Mouse (Mus musculus): ENCODE data around the gene Traf3ip1.
A peak's percentile ranks its signal among the peaks of the same experiment; 100 is the strongest.

Gene Traf3ip1

DNA sequence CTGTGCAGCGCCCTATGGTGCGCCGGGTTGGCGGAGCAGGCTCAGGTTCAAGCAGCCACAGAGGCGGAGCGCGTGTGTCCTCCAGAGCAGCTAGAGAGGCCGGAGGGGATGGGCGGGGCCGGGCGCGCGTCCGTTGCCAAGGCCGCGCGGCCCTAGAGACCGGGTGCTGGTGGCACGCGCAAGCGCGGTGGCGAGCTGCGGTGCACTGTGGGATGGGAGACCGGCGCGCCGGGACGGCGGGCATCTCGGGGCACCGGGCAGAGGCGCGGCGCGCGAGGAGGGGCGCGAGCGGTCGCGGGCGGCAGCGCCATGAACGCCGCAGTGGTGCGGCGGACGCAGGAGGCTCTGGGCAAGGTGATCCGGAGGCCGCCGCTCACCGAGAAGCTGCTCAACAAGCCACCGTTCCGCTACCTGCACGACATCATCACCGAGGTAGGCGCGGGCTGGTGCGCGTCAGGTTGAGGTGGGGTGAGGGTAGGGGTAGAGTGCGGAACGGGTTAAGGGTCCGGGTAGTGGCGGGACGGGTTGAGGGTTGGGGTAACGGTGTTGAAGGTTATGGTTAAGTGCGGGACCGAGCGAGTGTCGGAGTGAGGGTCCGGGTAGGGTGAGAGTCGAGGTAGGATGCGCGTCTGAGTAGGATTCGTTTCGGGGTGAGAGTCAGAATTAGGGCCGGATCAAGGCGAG, at the start of gene Traf3ip1:
Traf3ip1 (plus strand) TSS at position 191 of the 684 bp plus-strand sequence.
- peak; percentile 94 for DNase-seq

DNA sequence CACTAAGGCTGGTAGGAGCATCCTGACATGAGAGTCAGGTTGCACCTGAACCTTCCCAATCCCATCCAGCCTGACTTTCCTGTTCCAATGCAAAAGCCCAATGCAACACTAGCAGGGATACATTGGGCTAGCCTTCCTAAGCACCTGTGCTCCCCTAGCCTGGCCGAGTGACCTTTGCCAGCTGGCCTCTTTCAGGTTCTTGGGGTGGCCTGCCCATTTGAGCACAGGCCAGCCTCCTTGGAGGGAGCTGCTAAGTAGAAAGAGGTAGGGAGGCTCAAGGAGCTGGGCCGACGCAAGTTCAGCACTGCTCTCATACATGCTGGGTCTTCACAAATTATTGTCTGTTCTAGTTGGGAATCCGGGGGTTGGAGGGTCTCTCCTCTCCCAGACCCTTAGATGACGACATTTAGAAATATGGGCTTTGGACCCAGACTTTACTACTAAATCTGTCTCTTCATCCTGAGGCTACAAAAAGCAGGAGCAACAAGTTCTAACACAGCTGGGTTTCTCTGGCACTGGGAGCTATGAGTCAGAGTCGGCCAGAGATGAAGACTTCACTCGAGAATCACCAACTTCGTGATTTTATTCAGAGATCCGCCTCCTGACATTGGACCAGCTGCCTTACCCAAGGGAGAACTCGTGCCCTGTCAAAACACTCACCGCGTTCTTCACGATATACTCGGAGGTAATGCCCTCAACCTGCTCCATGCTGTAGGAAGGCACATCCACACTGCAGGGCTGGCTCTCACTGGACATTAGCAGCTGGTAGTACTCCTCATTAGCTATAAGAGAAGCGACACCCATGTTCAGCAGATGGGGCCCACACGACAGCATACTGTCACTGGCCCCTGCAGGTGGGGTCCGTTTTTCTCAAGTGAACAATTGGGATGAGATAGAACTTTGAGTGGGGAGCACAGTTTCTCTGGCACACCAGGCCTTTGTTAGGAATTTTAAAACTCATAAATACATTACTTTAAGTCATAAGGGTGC, 49.3 kb upstream of the Traf3ip1 start:
- DNase-seq: no peak

DNA sequence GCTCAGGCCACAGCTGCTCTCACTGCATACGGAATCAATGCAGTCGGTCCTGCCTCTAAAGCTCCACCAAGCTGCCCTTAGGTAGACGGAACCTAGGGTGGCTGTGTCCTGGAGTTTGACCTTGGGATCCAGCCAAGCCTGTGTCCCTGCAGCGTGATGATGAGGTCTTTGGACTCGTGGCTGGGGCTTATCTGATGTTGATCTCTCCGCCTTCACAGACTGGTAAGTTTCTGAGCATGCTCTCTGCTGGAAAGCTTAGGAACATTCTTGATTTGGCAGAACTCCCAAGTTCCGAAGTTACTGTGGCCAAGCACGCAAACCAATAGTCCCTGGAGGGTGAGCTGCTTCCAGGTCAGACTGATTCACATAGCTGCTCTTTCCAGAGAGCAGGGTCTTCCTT, 48.4 kb upstream of the Traf3ip1 start:
- DNase-seq: peak; percentile 98

DNA sequence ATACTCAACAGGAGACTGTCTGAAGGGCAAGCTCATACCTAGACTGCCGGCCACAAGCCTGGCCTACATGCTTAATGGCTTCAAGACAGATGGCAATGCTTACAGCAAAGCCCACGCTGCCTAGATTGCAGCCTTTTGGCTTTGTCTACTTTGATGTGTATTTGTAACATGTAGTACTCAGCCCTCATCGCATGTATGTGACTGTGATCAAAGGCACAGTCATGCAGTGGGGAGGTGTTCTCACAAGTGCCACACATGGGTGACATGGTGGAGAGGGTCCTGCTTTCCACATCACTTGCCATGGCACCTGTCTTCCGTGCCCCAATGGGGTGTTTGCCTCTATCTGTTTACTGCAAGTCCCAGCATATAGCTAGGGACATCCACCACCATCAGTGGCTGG, 47.9 kb upstream of the Traf3ip1 start:
- no peak for DNase-seq

DNA sequence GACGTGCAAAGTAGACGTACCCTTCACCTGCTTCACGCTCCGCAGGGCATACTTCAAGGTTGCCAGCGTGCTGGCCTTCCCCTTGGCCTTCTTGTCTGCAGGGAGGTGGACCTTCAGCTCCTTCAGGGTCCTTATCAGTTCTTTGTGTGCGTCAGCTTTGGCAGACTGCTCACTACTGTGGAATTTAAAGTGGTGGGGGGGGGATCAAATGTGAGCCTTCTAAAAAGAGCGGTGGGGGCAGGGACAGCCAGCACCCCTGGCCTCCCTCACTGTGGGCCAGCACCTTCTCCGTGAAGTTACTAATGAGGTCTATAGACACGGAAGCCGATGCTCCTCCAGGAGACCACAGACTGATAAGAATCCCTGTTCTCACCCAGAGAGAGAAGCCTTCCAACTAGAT, 45.8 kb upstream of the Traf3ip1 start:
- no peak for DNase-seq

DNA sequence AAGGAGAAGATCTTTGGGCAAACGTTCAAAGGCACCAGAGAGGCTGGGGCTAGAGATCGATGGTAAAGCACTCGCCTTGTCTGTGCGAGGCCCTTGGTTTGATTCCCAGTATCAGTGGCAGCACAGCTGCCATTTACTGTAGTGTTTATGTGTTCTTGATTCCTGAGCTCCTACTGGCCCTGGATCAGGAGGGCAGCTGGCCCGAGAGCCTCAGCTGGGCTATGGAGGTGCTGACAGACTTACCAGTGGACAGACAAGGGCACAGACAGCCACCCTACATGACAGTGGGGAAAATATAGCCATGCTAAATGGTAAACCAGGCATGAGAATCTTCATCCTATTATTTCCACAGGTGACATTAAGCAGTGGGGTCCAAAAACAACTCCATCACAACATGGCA, 43.6 kb upstream of the Traf3ip1 start:
- no peak for DNase-seq

DNA sequence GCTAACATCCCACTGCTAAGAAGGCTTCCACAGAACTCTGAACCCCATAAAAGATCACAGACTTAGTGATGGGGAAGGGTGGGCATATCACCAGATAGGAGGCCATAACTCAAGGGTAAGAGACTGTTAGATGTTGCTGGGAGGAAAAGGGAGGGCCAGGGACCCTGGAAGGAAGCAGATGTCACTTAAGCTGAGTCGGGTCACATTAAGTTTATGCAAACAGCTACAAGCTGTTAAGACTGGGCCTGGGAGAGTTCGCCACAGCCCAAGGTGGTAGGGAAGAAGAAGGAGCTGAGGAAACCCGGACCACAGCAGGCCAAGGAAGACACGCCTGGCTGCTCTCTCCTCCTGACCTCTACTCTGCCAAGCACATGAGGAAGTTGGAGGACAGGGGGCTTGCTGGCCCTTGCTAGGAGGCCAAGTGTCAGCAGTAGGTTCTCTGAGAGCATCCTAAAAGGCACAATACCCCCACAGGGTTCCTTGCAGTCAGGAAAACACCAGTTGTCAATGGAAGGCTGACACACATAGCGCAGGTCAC, 42.8 kb upstream of the Traf3ip1 start:
- peak; percentile 55 for DNase-seq

DNA sequence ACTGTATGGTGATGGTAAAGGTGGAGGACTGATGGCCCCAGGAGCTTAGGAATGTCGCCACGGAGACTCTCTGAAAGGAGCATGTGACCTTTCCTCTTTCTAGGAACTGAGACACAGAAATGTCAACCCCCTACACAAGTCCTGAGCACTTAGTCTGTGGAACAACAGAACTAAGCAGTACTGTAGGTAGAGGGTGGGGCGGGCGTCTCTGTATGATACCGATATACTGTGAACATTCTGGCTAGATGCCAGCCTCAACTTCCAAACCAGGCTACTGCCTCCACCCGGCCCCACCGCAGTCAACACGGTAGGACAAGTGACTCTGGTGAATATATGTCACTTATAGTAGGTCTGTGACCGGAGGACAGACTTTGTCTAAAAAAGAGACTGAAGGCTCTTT, 40.5 kb upstream of the Traf3ip1 start:
- no peak for DNase-seq

DNA sequence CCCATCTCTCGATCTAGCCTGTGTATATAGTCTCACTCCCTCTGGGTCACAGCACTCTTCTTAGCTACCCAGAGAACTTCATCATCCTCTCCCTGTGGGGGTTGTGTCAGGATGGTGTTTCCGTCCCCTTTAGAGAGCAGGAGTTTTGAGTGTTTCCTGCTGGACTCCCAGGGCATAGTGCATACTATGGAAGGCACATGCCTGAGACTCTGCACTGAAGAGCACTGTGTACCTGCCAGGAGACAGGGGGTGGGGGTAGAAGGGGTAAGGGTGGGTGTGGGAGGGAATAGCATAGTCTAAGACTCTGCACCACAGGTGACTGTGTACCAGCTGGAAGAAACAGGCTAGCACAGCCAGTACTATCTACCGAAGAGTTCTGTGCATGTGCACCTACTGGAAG, 40.1 kb upstream of the Traf3ip1 start:
- peak; percentile 66 for DNase-seq

DNA sequence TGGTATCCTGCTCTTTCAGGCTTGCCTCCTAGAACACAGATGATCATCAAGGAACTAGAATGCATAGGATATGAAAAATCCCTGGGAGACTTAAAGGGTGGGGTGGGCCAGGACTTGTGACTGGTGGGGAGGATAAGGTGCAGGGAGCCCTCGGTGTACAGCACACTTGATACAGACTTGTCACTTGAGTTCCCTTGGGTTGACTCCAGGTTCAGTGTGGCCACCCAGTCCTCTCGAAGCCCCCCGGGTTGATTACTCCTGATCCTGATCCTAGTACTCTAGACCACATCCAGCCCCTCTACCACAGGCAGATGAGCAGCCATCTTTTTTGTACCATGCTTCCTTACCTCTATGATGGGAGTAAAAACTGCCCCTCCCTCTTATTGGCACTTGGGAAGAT, 39.5 kb upstream of the Traf3ip1 start:
- peak; percentile 31 for DNase-seq

DNA sequence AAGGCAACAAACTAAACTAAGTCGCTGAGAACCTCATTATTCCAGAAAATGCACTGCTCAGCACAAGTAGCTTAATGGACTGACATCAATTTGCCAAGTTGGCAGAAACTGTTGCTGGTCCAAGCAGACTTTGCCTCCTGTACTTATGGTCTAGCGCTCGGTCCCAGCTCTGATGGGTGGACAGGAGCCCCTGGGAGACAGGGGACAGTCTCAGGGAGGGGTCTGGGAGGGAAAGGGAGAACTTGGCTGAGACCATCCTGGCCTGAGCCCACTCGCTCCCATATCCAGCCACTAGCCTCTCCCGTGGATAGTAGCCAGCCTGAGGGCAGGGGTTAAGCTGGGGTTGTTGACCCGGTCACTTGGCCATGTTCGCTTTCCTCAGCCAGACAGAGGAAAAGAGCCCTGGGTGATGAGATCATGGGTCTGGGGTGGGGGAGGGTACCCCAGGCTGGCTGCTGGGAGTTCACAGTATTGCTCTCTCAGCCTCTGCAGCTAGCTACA, 38.7 kb upstream of the Traf3ip1 start:
- DNase-seq: peak; percentile 94

DNA sequence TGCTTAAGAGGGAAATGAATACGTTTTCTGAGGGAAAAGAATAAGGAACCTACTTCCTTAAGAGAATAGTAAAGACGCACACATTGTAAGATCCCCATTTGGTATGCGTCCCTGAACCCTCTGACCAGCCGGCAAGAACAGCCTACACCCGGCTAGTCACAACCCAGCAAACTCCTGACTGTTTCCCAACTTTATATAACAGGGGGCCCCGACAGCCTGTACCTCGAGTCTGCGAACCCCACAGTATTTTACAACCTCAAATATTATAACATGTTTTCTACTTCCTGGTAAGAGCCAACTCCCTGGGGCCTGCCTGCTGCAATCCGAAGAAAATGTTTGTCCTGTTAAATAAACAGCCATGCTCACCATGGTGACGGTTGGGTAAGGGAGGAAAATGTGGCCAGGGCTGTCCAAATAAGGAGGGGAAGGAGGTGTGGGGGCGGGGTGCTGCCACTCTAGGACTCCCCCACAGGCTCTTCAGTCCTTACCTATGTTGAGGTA, 38.1 kb upstream of the Traf3ip1 start:
- peak; percentile 82 for DNase-seq

DNA sequence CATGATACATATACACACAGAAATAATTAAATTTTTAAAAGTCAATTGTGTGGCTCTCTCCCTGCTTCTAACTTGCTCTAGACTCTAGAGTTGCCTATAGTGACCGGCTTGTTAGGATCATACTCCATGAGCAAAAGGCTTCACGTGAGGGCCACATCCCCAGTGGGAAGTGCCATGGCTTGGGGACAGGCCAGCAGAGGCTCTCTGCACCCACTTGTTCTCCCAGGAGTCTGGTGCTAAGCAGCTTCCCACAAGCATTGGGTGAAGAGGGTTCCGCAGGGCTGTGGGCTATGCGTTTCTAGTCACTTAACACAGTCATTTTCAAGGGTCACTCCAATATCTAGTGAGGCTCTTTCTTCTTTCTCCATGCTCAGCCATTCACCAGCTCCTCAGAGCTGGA, 37.3 kb upstream of the Traf3ip1 start:
- DNase-seq: peak; percentile 38

DNA sequence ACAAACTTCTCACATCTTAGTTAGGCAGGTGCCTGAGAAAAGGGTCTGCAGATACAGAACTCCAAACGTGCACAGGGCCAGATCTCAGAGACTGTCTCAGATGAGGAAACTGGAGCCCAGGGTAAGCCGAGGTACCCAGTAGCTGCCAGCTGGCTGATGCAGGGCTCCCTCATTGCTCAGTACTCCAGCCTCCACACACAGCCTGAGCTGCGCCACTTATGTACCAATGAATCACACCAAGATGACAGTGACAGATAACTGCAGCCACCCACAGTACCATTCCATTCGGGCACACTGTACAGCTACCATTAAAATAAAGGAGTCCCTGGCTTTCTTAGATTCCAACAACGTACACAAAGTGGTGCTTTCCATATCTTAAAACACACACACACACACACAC, 36.7 kb upstream of the Traf3ip1 start:
- DNase-seq: peak; percentile 39

DNA sequence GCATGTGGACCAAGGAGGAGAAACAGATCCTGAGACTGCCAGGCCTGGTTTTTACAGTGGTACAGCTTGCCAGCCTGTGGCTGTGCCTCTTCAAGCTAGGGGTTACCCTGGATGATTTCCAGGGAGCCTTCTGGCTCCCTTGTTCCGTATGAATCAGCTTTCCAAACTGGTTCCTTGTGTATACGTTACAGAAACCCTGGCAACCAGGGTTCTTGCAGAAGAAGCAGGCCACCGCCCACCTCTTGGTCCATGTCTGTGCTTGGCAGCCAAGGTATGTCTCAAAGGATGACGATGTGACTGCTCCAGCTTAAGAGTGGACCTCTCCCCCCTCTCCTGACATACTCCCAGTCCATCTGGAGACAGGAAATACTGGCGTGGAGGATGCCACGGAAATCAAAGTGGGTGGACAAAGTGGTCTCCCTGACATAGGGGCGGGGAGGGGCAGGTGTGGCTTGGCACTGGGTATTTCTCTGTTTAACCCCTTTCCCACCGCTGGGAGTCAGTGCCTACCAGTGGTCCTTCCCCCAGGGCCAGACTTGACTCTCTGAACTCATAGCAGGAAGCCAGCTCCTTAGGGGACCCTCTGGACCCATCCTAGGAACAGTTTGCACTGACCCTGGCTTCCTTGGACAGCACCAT, 36.1 kb upstream of the Traf3ip1 start:
- DNase-seq: peak; percentile 72

DNA sequence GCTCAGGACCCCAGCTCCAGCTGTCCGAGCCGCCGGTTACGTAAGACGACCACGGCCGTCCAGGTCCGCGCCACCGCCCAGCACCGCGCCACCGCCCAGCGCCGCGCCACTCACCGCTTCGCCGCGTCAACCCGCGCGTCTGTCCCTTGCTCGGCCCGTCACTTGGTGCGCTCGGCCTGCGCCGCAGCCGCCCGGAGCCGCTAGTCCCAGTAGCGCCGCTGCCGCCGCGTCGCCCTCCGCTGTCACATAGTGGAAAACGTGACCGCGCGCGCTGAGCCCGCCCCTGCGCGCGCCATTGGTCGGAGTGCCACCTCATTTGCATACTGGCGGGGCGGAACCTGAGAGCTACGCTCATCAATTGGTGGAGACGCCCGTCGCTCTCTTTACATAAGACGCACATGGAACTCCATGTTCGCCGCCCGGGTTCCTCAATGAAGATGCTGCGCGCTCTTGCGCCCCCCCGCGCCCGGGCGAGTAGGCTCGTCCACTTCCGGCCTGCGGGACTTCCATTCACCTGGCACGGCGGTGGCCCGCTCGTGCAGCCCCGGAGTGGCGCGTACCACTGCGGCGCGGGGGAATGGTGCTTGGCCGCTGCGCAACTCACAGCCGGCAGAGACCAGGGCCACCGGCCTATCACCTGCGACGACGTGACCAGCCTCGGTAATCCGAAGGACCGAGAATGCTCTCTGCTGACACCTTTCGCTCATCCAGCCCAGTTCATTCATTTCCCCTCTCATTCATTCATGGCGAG, 35.2 kb upstream of the Traf3ip1 start, which contains the start of gene Per2:
Per2 (minus strand) TSS at position 266 of the 751 bp plus-strand sequence.
- peak; percentile 100 for DNase-seq

DNA sequence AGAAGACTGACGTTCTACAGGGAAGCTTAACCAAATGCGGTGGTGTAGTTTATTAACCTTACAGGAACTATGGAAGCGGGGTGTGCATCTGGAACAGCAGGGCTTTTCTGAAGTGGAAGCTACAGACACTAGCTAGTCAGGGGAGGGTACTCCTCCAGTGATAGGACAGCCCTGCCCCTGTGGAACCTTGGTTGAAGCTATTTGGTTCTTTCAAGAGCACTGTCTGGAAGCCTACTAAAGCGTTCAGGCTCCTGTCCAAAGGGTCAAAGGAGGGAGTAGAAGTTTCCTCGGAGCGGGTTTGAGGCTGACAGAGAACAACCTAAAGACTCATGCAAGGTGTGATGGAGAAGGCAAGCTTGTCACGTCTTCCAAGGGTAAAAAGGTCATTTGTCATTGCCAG, 34.4 kb upstream of the Traf3ip1 start:
- peak; percentile 54 for DNase-seq

DNA sequence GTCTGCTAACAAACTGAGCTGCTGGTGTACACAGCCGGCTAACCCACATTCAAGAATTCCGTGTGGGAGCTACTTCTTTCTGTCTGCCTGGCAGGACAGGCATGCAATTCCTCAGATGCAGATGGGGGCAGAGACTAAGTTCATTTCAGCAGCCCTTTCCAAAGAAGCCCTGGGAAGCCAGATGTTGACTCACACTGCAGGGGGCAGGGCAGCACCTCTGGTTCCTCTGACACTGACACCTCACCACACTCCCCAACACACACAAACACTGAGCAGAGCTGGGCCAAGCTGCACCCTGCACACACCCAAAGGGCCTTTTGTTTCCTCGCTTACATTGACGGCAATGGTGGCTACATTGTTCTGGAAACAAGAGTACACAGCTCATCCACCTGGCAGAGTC, 33.9 kb upstream of the Traf3ip1 start:
- DNase-seq: peak; percentile 38

DNA sequence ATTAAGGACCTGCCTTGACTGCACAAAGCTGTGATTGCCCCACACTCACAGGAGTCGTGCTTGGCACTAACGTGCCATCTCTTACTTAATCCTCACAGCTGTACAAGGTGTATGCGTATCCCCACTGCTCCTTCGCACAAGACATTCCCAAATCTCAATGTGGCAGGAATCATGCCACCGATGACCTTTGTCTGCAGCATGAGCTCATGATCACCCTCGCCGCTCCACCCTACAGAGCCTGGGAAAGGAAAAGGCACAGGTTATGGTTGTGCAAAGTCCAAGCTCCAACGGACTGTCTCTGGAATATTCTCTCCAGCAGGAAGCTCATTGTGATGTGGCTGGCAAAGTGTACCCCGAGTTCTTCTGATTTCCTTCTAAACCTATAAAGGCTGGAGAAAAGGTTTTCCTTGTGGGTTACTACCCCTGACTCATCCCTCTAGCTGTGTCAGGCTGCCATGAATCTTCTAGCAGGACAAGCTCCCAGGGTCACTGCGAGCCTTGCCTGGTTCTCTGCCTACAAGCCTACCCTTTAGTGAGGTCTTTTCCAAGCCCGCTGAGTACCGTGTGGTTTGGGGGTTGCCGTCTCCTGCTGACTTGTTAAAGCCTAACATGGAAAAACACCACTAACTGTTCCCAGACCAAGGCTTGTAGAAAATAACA, 31.0 kb upstream of the Traf3ip1 start:
- peak; percentile 86 for DNase-seq

DNA sequence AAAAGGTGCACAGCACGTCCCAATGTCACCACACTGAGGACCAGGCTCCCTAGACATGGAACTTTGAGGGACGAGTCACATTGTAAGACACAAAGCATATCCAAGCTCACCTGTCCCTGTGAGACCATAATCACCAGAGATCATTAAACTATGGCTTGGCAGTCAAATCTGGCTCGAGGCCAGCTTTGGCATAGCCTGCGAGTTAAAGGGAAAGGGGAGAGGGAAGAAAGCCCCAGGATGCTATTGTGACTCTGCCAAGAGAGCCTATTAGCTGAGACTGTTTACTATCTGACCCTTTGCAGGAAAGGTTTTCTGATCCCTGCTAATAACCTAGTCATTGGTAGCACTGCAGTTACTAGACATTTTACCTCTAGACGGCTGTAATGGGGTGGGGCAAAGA, 30.0 kb upstream of the Traf3ip1 start:
- peak; percentile 85 for DNase-seq

DNA sequence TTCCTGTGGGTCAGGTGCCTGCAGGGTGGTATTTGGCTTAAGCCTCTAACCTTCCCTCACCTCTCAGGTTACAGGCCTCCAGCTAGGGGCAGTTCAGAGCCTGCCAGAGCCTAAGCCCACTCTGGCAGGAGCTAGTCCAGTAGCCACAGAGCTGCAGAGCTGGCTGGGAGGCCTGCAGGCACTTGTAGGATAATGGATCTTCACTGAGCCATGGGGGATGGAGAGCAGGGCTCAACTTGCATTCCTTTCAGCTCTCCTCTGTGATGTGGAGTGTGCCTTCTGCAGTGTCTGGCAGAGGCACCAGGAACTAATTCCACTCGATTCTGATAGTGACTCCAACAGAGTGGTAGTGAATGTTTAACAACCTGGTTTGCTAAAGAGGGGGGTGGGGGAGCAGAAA, 29.2 kb upstream of the Traf3ip1 start:
- peak; percentile 88 for DNase-seq

Measured in kidney, adult 9 months (tissue).